Mouse (Mus musculus): ENCODE measurements at regions not wholly inside any gene's neighbourhood (a gene's known extent, or its start where the extent isn't known, plus 50 kb on each side); places are given as distances from the start of the nearest gene placed in this dataset.

- no peak for TF ChIP-seq CTCF (IDR thresholded peaks at IDR 0.05; ENCODE audit: borderline replicate concordance, insufficient read depth, low read length)
- TF ChIP-seq POLR2A (IDR thresholded peaks at IDR 0.05; ENCODE audit: low read depth, low read length), result no peak
These were observed 62.7 kb upstream of the Cecr2 start for GRCm38 (mm10) chr6:120603454-120603853.
